Mouse (Mus musculus): ENCODE measurements at regions not wholly inside any gene's neighbourhood (a gene's known extent, or its start where the extent isn't known, plus 50 kb on each side); places are given as distances from the start of the nearest gene placed in this dataset.
A peak's percentile ranks its signal among the peaks of the same experiment; 100 is the strongest.

- Histone ChIP-seq H3K27me3 (ENCODE audit: control insufficient read depth, insufficient read depth, low read length) (no peaks in the 10 kb centered on the region), H3K4me1 (ENCODE audit: control insufficient read depth, insufficient read depth, low read length) (no peaks in the 10 kb centered on the region), H3K4me3 (ENCODE audit: insufficient read depth, low read depth, low read length) (no peak overlapping the region), H3K27ac (replicated peaks; ENCODE audit: insufficient read depth, low read depth, low read length) (no peak overlapping the region), H3K9ac (ENCODE audit: low read depth, low read length) (no peak overlapping the region), H3K36me3 (ENCODE audit: control insufficient read depth, insufficient read depth, low read length) (no peaks in the 10 kb centered on the region), H3K79me2 (ENCODE audit: control insufficient read depth, insufficient read depth, low read length) (no peaks in the 10 kb centered on the region)
- peak; percentile 7 for DNase-seq (ENCODE audit: extremely low read depth, low read depth, low spot score)
- 76% methylated on average over 2 of the region's 2 CpGs for WGBS
- TF ChIP-seq CTCF (IDR thresholded peaks at IDR 0.05; ENCODE audit: low read depth, low read length) (no peak), POLR2A (IDR thresholded peaks at IDR 0.05; ENCODE audit: extremely low read depth, insufficient read depth, low read length) (no peak)
Observed at GRCm38 (mm10) chr15:34775714-34776113, 418.0 kb upstream of the 9430069I07Rik start.

GRCm38 (mm10) chr15:34751746-34752145 is 394.1 kb upstream of the 9430069I07Rik start:
- Histone ChIP-seq H3K27ac (replicated peaks; ENCODE audit: insufficient read depth, low read depth, low read length) (no peak overlapping the region), H3K27me3 (ENCODE audit: control insufficient read depth, insufficient read depth, low read length) (0 out of 2 replicates have a peak, but pooled peaks cover 4% of the 10 kb centered on the region), H3K79me2 (ENCODE audit: control insufficient read depth, insufficient read depth, low read length) (no peaks in the 10 kb centered on the region), H3K9ac (ENCODE audit: low read depth, low read length) (no peak overlapping the region), H3K36me3 (ENCODE audit: control insufficient read depth, insufficient read depth, low read length) (no peaks in the 10 kb centered on the region), H3K4me1 (ENCODE audit: control insufficient read depth, insufficient read depth, low read length) (no peaks in the 10 kb centered on the region), H3K4me3 (ENCODE audit: insufficient read depth, low read depth, low read length) (no peak overlapping the region)
- DNase-seq (ENCODE audit: extremely low read depth, low read depth, low spot score): no peak
- WGBS: 60% methylated on average over 2 of the region's 2 CpGs
- TF ChIP-seq CTCF (IDR thresholded peaks at IDR 0.05; ENCODE audit: low read depth, low read length) (no peak), POLR2A (IDR thresholded peaks at IDR 0.05; ENCODE audit: extremely low read depth, insufficient read depth, low read length) (no peak)

GRCm38 (mm10) chr15:34751021-34751420 is 393.3 kb upstream of the 9430069I07Rik start:
- Histone ChIP-seq H3K27ac (replicated peaks; ENCODE audit: insufficient read depth, low read depth, low read length) (no peak overlapping the region), H3K36me3 (ENCODE audit: control insufficient read depth, insufficient read depth, low read length) (no peaks in the 10 kb centered on the region), H3K4me3 (ENCODE audit: insufficient read depth, low read depth, low read length) (no peak overlapping the region), H3K27me3 (ENCODE audit: control insufficient read depth, insufficient read depth, low read length) (0 out of 2 replicates have a peak, but pooled peaks cover 4% of the 10 kb centered on the region), H3K4me1 (ENCODE audit: control insufficient read depth, insufficient read depth, low read length) (no peaks in the 10 kb centered on the region), H3K9ac (ENCODE audit: low read depth, low read length) (no peak overlapping the region), H3K79me2 (ENCODE audit: control insufficient read depth, insufficient read depth, low read length) (no peaks in the 10 kb centered on the region)
- no peak for TF ChIP-seq POLR2A (IDR thresholded peaks at IDR 0.05; ENCODE audit: extremely low read depth, insufficient read depth, low read length)
- no peak for TF ChIP-seq CTCF (IDR thresholded peaks at IDR 0.05; ENCODE audit: low read depth, low read length)
- no peak for DNase-seq (ENCODE audit: extremely low read depth, low read depth, low spot score)
- WGBS: 68% methylated on average over 2 of the region's 2 CpGs

- Histone ChIP-seq H3K4me1 (ENCODE audit: control insufficient read depth, insufficient read depth, low read length) (peaks cover 1% of the 10 kb centered on the region; the same call in 1 of the 2 replicates), H3K79me2 (ENCODE audit: control insufficient read depth, insufficient read depth, low read length) (no peaks in the 10 kb centered on the region), H3K36me3 (ENCODE audit: control insufficient read depth, insufficient read depth, low read length) (no peaks in the 10 kb centered on the region), H3K4me3 (ENCODE audit: insufficient read depth, low read depth, low read length) (no peak overlapping the region), H3K27me3 (ENCODE audit: control insufficient read depth, insufficient read depth, low read length) (0 out of 2 replicates have a peak, but pooled peaks cover 4% of the 10 kb centered on the region), H3K9ac (ENCODE audit: low read depth, low read length) (no peak overlapping the region), H3K27ac (replicated peaks; ENCODE audit: insufficient read depth, low read depth, low read length) (no peak overlapping the region)
- no peak for TF ChIP-seq POLR2A (IDR thresholded peaks at IDR 0.05; ENCODE audit: extremely low read depth, insufficient read depth, low read length)
- TF ChIP-seq CTCF (IDR thresholded peaks at IDR 0.05; ENCODE audit: low read depth, low read length): no peak
- DNase-seq (ENCODE audit: extremely low read depth, low read depth, low spot score): no peak
- 76% methylated on average over 4 of the region's 4 CpGs for WGBS
Observed at GRCm38 (mm10) chr15:34747111-34747510, 389.4 kb upstream of the 9430069I07Rik start.

- WGBS: 22% methylated on average over 15 of the region's 15 CpGs
- H3K36me3 ChIP-seq (ENCODE audit: control insufficient read depth, insufficient read depth, low read length): no peaks in the 10 kb centered on the region
- peak; percentile 40 for DNase-seq (ENCODE audit: extremely low read depth, low read depth, low spot score)
- H3K4me1 ChIP-seq (ENCODE audit: control insufficient read depth, insufficient read depth, low read length): peaks cover 1% of the 10 kb centered on the region; the same call in 1 of the 2 replicates
- TF ChIP-seq POLR2A (IDR thresholded peaks at IDR 0.05; ENCODE audit: extremely low read depth, insufficient read depth, low read length): no peak
- TF ChIP-seq CTCF (IDR thresholded peaks at IDR 0.05; ENCODE audit: low read depth, low read length): peak; percentile 91
- no peak overlapping the region for H3K4me3 ChIP-seq (ENCODE audit: insufficient read depth, low read depth, low read length)
- H3K27ac ChIP-seq (replicated peaks; ENCODE audit: insufficient read depth, low read depth, low read length): no peak overlapping the region
- no peaks in the 10 kb centered on the region for H3K27me3 ChIP-seq (ENCODE audit: control insufficient read depth, insufficient read depth, low read length)
- no peaks in the 10 kb centered on the region for H3K79me2 ChIP-seq (ENCODE audit: control insufficient read depth, insufficient read depth, low read length)
- no peak overlapping the region for H3K9ac ChIP-seq (ENCODE audit: low read depth, low read length)
Observed at GRCm38 (mm10) chr15:34743130-34743782, 385.6 kb upstream of the 9430069I07Rik start.

- WGBS: 86% methylated on average over 4 of the region's 4 CpGs
- no peak overlapping the region for H3K9ac ChIP-seq (ENCODE audit: low read depth, low read length)
- no peak for DNase-seq (ENCODE audit: extremely low read depth, low read depth, low spot score)
- H3K27ac ChIP-seq (replicated peaks; ENCODE audit: insufficient read depth, low read depth, low read length): no peak overlapping the region
- H3K4me1 ChIP-seq (ENCODE audit: control insufficient read depth, insufficient read depth, low read length): peaks cover 1% of the 10 kb centered on the region; the same call in 1 of the 2 replicates
- no peaks in the 10 kb centered on the region for H3K27me3 ChIP-seq (ENCODE audit: control insufficient read depth, insufficient read depth, low read length)
- TF ChIP-seq CTCF (IDR thresholded peaks at IDR 0.05; ENCODE audit: low read depth, low read length) (no peak), POLR2A (IDR thresholded peaks at IDR 0.05; ENCODE audit: extremely low read depth, insufficient read depth, low read length) (no peak)
- H3K79me2 ChIP-seq (ENCODE audit: control insufficient read depth, insufficient read depth, low read length): no peaks in the 10 kb centered on the region
- no peaks in the 10 kb centered on the region for H3K36me3 ChIP-seq (ENCODE audit: control insufficient read depth, insufficient read depth, low read length)
- no peak overlapping the region for H3K4me3 ChIP-seq (ENCODE audit: insufficient read depth, low read depth, low read length)
Observed at GRCm38 (mm10) chr15:34741488-34741887, 383.8 kb upstream of the 9430069I07Rik start.
